Mouse (Mus musculus): ENCODE measurements around the gene Nom1. TPM values are rescaled to one million over a fixed set of nuclear protein-coding genes. Genes with fewer than 3 reads are reported as not detected.

Nom1 gene
- total and polyA plus RNA-seq, 3 experiments = 4.5 to 16.1 (median 13.4) TPM

- no peak overlapping the region for H3K4me3 ChIP-seq
- no peak for DNase-seq
- peaks cover 15% of the 10 kb centered on the region for H3K27me3 ChIP-seq (ENCODE audit: control insufficient read depth, insufficient read depth, low read length)
- H3K4me1 ChIP-seq (ENCODE audit: control insufficient read depth, insufficient read depth, low read length) = no peaks in the 10 kb centered on the region
- intact Hi-C loops (cut with DNase I) = no loop called here
- H3K9ac ChIP-seq (ENCODE audit: low read depth, low read length) = no peak overlapping the region
- no peak overlapping the region for H3K27ac ChIP-seq
- no peaks in the 10 kb centered on the region for H3K36me3 ChIP-seq (ENCODE audit: control insufficient read depth, insufficient read depth, low read length)
- 4% methylated on average over 38 of the region's 38 CpGs for WGBS
- no peaks in the 10 kb centered on the region for H3K79me2 ChIP-seq (replicated peaks; ENCODE audit: control insufficient read depth, insufficient read depth, low read length)
- TF ChIP-seq POLR2A (IDR thresholded peaks at IDR 0.05; ENCODE audit: insufficient read depth, low read depth, low read length) = no peak
- no peak for TF ChIP-seq CTCF (IDR thresholded peaks at IDR 0.05)
- TF ChIP-seq EP300 (IDR thresholded peaks at IDR 0.05; ENCODE audit: insufficient read depth, low read depth, low read length) = no peak
Observed at GRCm38 (mm10) chr5:29484965-29485940, 50.8 kb downstream of the Nom1 start.

DNA sequence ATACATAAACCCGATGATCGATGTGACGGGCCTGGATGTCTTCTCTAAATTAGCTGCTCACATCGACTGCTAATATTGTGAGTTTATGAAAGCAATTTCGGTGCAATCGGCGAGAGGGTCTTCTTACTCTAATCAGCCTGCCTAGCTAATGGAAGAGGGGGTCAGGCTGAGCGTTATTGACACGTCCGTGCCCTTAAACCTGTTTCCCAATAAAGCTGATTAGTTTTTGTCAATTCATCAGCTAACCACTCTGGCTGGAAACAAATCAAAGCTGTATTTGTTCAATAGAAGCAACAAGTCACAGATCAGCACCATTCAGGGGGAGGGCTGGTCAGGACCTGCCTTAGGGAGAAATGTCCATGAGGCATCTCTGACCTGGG lies 51.5 kb downstream of the Nom1 start:
- Histone ChIP-seq H3K4me3 (no peak overlapping the region), H3K36me3 (ENCODE audit: control insufficient read depth, insufficient read depth, low read length) (no peaks in the 10 kb centered on the region), H3K4me1 (ENCODE audit: control insufficient read depth, insufficient read depth, low read length) (no peaks in the 10 kb centered on the region), H3K9ac (ENCODE audit: low read depth, low read length) (no peak overlapping the region), H3K27ac (no peak overlapping the region), H3K79me2 (replicated peaks; ENCODE audit: control insufficient read depth, insufficient read depth, low read length) (no peaks in the 10 kb centered on the region), H3K27me3 (ENCODE audit: control insufficient read depth, insufficient read depth, low read length) (peaks cover 14% of the 10 kb centered on the region)
- TF ChIP-seq EP300 (IDR thresholded peaks at IDR 0.05; ENCODE audit: insufficient read depth, low read depth, low read length) (no peak), POLR2A (IDR thresholded peaks at IDR 0.05; ENCODE audit: insufficient read depth, low read depth, low read length) (no peak), CTCF (IDR thresholded peaks at IDR 0.05) (no peak)
- 7% methylated on average over 10 of the region's 10 CpGs for WGBS
- intact Hi-C loops (cut with DNase I) = no loop called here
- DNase-seq = no peak

GRCm38 (mm10) chr5:29487321-29487720 lies 52.9 kb downstream of the Nom1 start:
- Histone ChIP-seq H3K27ac (no peak overlapping the region), H3K36me3 (ENCODE audit: control insufficient read depth, insufficient read depth, low read length) (no peaks in the 10 kb centered on the region), H3K4me1 (ENCODE audit: control insufficient read depth, insufficient read depth, low read length) (no peaks in the 10 kb centered on the region), H3K4me3 (no peak overlapping the region), H3K27me3 (ENCODE audit: control insufficient read depth, insufficient read depth, low read length) (peaks cover 15% of the 10 kb centered on the region), H3K79me2 (replicated peaks; ENCODE audit: control insufficient read depth, insufficient read depth, low read length) (no peaks in the 10 kb centered on the region), H3K9ac (ENCODE audit: low read depth, low read length) (no peak overlapping the region)
- TF ChIP-seq CTCF (IDR thresholded peaks at IDR 0.05) (no peak), EP300 (IDR thresholded peaks at IDR 0.05; ENCODE audit: insufficient read depth, low read depth, low read length) (no peak), POLR2A (IDR thresholded peaks at IDR 0.05; ENCODE audit: insufficient read depth, low read depth, low read length) (no peak)
- DNase-seq = no peak
- intact Hi-C loops (cut with DNase I) = no loop called here
- 33% methylated on average over 13 of the region's 13 CpGs for WGBS

DNA sequence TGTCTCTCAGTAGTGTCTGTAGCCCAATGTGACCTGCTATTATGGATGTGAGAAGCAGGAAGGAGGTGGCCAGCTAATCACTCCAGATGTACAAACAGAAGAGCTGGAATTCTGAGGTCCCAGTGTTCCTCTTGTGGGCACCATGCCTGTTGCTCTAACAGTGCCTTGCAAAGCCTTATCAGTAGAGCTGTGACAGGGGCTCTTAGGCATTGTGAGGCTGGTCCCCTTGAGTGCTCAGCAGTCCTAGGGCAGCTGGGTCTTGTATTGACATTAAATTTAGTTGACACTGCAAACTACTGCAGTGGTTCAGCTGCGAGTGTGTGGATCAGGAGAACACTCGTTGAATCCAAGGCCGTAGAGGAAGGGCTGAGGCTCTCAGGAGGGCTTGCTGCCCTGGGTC lies 72.5 kb downstream of the Nom1 start:
- no peak overlapping the region for H3K9ac ChIP-seq (ENCODE audit: low read depth, low read length)
- no peaks in the 10 kb centered on the region for H3K27me3 ChIP-seq (ENCODE audit: control insufficient read depth, insufficient read depth, low read length)
- no peak for TF ChIP-seq EP300 (IDR thresholded peaks at IDR 0.05; ENCODE audit: insufficient read depth, low read depth, low read length)
- TF ChIP-seq POLR2A (IDR thresholded peaks at IDR 0.05; ENCODE audit: insufficient read depth, low read depth, low read length) = no peak
- no peak for TF ChIP-seq CTCF (IDR thresholded peaks at IDR 0.05)
- intact Hi-C loops (cut with DNase I) = no loop called here
- 19% methylated on average over 3 of the region's 3 CpGs for WGBS
- H3K36me3 ChIP-seq (ENCODE audit: control insufficient read depth, insufficient read depth, low read length) = no peaks in the 10 kb centered on the region
- H3K79me2 ChIP-seq (replicated peaks; ENCODE audit: control insufficient read depth, insufficient read depth, low read length) = no peaks in the 10 kb centered on the region
- H3K4me3 ChIP-seq = no peak overlapping the region
- DNase-seq = no peak
- H3K4me1 ChIP-seq (ENCODE audit: control insufficient read depth, insufficient read depth, low read length) = no peaks in the 10 kb centered on the region
- H3K27ac ChIP-seq = no peak overlapping the region

Other genes starting within 250 kb of the Nom1 start
- gene Rnf32, start 238.7 kb upstream of the Nom1 start, total RNA-seq (2021) = 1 to 10 TPM in 1 of 2 experiments, under 1 TPM in 1; 0.76 to 1.3 TPM
- 0.18 and 0.43 TPM in 2 replicates for gene Rnf32, start 238.7 kb upstream of the Nom1 start, polyA plus RNA-seq (2012; rRNA removed)
- 10 to 100 TPM; 12.4 to 13.4 TPM for gene Lmbr1, start 56.3 kb upstream of the Nom1 start, total RNA-seq (2021)
- gene Lmbr1, start 56.3 kb upstream of the Nom1 start, polyA plus RNA-seq (2012; rRNA removed) = 5.3 and 8.3 TPM in 2 replicates
- not detected for gene Mnx1, start 43.8 kb downstream of the Nom1 start, total RNA-seq (2021)
- gene Mnx1, start 43.8 kb downstream of the Nom1 start, polyA plus RNA-seq (2012; rRNA removed) = not detected in 2 replicates
- 10 to 100 TPM; 37.1 to 38.9 TPM for gene Ube3c, start 134.6 kb downstream of the Nom1 start, total RNA-seq (2021)
- gene Ube3c, start 134.6 kb downstream of the Nom1 start, polyA plus RNA-seq (2012; rRNA removed) = 14.9 and 27.4 TPM in 2 replicates